13 mouse cellular contexts compared by ENCODE assay signal in the genomic region with DNA sequence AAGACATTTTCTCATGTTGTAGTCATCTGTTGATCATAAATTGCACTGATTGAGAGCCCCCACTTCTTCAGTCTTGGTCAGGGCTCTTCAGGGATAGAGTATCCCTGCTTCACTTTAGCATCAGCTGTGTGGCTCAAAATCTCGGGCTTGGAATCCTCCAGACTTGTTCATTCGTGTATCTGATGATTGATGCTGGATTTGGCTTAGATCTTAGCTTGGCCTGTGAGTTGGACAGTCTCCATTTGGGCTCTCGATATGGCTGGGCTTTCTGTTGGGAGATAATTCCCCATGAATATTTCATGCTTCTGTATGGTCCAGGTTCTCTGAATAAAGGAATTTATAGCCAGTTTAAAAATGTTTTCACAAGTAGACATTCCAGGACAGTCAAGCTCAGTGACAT.
"Had no signal": no experiment of that assay in that cellular context is flagged by ENCODE, and none has a peak within 500 bp of the region (broad histone marks: within the 10 kb centered on the region; RNA-seq: fewer than 3 reads in every experiment).

No protein-coding gene starts in this region.

- DNase-seq: kidney, adult 9 months; kidney, postnatal 14 days; kidney, postnatal 4 days; liver, embryonic 13.5 days; lung, adult 2 months; lung, postnatal 14 days; lung, postnatal 4 days; midbrain, embryonic 14.5 days; retina, postnatal 1 day; right cerebral cortex, postnatal 25 days; spleen, adult 18-20 months; thymus, adult 18-20 months; thymus, postnatal 36 days had no signal
